Mouse (Mus musculus) cerebellum, postnatal 14 days (tissue): Measurements from ENCODE around the gene 1600014C23Rik.

Experiments
- DNase-seq, 2 experiments: peaks; one replicate each; pipeline ENCODE4 v3.0.0; 2021; ENCODE audit warnings: mixed read lengths in 2 of 2

1600014C23Rik gene

GRCm38 (mm10) chr17:45686093-45686619, 47.5 kb downstream of the 1600014C23Rik start, which contains the start of gene Mrpl14:
Gene Mrpl14 (plus strand): TSS chr17:45686322.
- DNase-seq: peak; percentile 97

DNA sequence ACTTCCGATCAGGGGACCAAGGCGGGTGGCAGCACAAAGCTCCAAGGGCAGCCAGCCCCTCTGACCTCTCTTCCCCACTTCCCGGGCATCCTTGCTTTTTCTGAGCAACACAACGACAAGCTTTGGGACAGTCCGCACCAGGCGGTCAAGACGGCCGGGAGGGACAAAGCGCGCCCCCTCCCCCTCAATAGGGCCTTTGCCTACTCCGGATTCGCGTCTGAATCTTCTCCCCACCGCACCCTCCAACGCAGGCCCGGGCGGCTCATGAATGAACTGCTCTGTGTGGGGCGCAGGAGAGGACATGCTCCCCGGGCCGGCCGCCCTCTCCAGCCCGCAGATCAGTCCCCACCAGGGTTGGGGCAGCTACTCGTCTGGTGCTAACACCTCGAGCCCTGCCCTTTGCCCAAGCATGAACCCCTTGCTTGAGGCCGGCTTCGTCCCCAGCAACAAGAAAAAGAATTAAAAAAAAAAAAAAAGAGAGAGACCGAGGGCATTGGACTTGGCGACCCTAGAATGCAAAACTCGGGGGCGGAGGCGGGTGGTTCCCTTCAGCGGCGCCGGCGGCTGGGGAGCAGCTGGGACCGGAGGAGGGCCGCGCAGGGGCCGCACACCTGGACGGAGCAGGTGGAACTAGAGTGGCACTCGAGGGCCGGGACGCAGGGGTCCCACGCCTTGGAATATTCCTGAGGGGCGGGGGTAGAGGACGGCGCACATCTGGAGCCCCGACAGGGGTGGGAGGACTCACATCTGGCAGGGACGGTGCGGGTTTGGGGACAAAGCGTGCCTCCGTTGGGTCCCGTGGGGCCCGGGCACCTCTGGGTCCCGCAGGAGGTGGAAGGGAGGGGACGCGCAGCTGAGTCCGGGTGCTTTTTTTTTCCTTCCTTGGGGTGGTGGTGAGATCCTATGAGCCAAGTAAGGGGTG, 48.2 kb downstream of the 1600014C23Rik start:
- peak; percentile 63 to 69 for DNase-seq

- DNase-seq: peak; percentile 43 to 52
These were observed 48.9 kb downstream of the 1600014C23Rik start for GRCm38 (mm10) chr17:45684667-45685131.
